Mouse (Mus musculus): ENCODE measurements around the gene Abca17.

The Abca17 gene

GRCm38 (mm10) chr17:24243311-24243969 lies 107.4 kb downstream of the Abca17 start:
- no peak for DNase-seq (ENCODE audit: low spot score)

DNA sequence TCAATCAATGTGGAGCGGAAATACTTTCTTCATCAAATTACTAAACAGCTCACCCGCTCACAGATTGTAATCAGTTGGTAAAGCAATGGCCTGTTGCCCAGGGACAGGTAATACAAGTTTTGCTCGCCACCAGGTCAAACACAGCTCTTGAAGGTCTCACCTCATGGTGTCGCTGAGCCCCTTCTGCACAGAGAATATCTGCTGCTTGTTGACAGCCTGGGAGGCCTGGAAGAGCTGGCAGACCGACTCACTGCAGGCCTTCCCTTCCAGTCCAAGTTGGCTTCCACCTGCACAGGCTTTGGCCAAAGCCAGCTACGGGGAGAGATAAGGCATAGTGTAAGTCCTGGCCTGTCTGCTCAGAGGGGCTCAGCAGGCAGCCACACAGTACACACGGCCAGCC lies 113.9 kb downstream of the Abca17 start:
- DNase-seq (ENCODE audit: low spot score), result no peak

- DNase-seq (ENCODE audit: low spot score), result no peak
Observed at GRCm38 (mm10) chr17:24236479-24236878, 114.4 kb downstream of the Abca17 start.

DNA sequence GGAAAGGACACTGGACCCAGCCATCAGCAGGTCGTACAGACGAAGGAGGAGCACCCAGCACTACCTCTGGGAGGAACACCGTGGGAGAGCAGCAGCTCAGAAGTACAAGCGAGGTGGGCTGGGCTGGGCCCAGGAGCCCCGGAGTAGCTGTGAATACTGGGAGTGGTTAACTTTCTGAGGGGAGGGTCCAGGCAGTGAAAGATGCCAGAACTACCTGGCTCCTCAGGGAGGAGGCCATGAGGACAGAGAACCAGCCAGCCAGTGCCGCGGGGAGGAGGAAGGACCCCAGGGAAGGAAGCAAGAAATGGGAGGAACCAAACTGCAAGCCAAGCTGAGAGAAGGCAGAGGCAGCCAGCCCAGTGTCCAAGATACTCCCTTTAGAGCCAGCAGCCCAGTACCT lies 122.9 kb downstream of the Abca17 start:
- DNase-seq (ENCODE audit: low spot score), result no peak

DNA sequence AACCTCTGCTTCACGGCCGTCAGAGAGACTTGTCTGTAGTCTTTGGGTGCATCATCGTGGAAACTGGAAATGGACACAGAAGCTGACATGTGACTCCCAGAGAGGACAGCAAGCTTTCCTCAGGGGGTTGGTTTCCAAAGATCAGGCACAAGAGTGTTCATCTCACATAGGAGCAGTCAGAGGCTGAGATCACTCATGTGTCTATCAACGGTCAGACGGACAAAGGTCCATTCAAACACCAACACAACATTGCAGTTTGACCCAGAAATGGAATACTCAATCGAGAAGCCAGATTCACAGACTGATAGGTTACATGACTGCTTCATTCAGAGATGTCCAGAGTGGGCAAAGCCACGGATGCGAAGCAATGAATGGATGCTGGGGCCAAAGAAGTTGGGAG lies 124.1 kb downstream of the Abca17 start:
- DNase-seq (ENCODE audit: low spot score), result no peak

GRCm38 (mm10) chr17:24225851-24226250 lies 125.0 kb downstream of the Abca17 start:
- DNase-seq (ENCODE audit: low spot score), result no peak

GRCm38 (mm10) chr17:24224741-24225140 lies 126.1 kb downstream of the Abca17 start:
- no peak for DNase-seq (ENCODE audit: low spot score)

DNA sequence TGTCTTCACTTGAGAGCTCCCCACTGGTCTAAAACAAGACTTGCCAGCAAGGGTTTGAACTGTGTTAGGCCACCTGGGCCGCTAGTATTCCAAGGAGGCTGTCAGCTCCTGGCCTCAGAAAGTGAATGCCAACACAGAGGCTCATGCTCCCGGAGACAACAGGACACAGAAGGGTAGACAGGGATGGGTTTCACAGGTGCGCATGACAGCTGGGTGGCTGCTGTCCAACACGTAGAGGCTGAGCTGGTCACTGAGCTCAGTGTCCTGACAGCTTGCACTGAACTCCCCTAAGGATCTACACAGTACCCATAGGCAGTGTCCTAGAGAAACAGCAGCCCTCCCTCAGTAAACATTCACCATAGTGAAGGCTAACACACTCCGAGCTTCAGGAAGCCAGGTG lies 127.4 kb downstream of the Abca17 start:
- no peak for DNase-seq (ENCODE audit: low spot score)

GRCm38 (mm10) chr17:24222653-24223052 lies 128.2 kb downstream of the Abca17 start:
- DNase-seq (ENCODE audit: low spot score), result no peak

- DNase-seq (ENCODE audit: low spot score), result peak; percentile 92
Observed at GRCm38 (mm10) chr17:24220435-24221411, 130.1 kb downstream of the Abca17 start, which contains the start of gene Tedc2. Tedc2 (minus strand) TSS chr17:24220851.

DNA sequence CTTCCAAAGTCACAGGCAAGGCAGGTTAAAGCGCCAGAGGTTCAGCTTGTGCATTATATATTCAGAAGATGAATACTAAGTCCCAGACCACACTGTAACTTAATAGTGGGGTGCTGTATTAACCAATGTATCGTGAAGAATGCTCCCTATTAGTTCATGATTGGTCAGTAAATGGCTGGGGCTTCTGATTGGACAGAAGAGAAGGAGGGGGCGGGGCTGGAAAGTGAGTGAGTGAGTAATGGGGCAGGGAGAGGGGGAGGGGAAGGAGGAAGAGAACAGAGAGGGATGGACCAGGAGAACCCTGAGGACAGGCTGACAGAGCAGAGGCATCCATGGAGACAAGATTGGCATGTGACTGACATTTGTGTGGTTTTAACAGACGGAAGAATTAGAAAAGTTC lies 134.0 kb downstream of the Abca17 start:
- no peak for DNase-seq (ENCODE audit: low spot score)

All from layer of hippocampus, adult 9-10 months (tissue).